Mouse (Mus musculus): Measurements from ENCODE around the gene Vsnl1. TPM values are rescaled to one million over a fixed set of nuclear protein-coding genes. Genes with fewer than 3 reads are reported as not detected.

Vsnl1 gene
- polyA plus RNA-seq (2012) = not detected in 2 replicates

DNA sequence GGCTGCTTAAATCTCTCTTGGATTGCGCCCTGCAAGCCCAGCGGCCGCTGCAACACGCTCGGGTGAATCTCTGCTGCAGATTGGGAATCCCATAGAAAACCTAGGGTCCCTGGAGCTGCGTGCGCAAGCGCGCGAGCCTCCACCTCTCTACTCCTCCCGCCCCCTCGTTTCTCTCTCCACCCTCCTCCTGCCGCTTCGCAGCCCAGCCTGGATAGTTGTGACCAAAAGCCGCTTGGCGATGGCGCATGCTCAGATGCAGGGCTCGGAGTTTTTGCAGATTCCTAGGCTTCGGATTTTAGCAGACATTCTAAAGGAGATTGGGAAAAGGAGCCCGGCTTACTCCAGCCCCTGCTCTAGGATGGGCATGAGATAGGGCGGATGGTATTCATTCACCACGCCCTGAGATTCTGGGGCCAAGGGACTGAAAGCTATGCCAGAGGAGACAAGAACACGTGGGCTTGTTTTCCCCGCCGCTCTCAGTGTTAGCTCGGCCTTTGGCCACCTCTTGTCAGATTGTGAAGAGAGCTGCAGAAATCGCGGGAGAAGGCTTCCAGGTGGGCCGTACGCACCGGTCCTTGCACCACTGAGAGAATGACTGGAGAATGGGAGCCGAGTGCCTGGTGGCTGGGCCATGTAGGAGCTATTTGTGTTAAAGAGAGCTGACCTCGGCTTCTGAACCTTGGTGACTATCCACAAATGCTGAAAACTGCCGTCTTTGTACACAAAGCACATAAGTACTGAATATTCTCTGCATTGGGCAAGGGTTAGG is at the start of gene Vsnl1:
Gene Vsnl1, minus strand, starts transcription at position 117 of the 769 bp plus-strand sequence.

DNA sequence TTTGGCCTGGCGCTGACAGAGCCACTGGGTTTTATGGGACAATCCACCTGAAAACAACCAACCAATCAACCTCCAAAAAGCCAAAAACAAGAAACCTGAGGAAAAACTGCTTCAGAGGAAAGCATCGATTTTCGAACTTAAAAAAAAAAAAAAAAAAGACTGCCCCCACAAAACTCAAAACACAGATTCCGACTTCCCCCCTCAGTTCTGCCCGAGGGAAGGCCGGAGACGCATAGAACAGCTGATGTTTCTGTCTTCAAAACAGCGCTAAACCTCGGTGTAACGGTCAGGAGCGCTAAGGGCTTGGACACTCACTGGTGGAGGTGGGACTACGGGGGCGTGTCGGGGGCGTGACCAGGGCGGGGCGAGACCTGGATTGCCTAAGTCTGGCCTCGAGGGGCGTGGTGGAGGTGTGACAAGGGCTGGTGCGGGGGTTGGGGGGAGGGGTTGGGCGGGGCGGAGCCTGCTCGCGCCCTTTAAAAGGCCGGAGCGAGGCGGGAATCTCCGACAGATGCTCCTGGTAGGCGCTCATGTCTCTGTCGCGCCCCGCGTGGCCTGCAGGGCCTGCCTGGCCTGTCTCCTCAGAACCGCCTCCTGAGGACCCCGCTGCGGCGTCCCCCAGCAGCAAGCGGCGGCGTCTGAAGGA is 19.3 kb upstream of the Vsnl1 start, which contains the start of gene Rad51ap2:
Gene Rad51ap2, plus strand, starts transcription at position 531 of the 646 bp plus-strand sequence.

Other genes with a start within 250 kb of the Vsnl1 start
- gene Msgn1, start 227.6 kb downstream of the Vsnl1 start, polyA plus RNA-seq (2012) = 0.21 and 0.47 TPM in 2 replicates
- gene Gen1, start 170.8 kb downstream of the Vsnl1 start, polyA plus RNA-seq (2012) = 4.9 and 5.5 TPM in 2 replicates
- gene Smc6, start 170.7 kb downstream of the Vsnl1 start, polyA plus RNA-seq (2012) = 107 and 117 TPM in 2 replicates
- not detected in 2 replicates for gene Rad51ap2, start 19.5 kb upstream of the Vsnl1 start, polyA plus RNA-seq (2012)